Mouse (Mus musculus) neural tube, embryonic 12.5 days (tissue): Measurements from ENCODE around the gene Rps27rt. TPM values are rescaled to one million over a fixed set of nuclear protein-coding genes. Genes with fewer than 3 reads are reported as not detected.
A peak's percentile ranks its signal among the peaks of the same experiment; 100 is the strongest.
"Not testable (repeated sequence)": the region's sequence is repeated elsewhere in the genome, so short reads cannot be mapped to it uniquely, and the experiment has no call there.

Source experiments
- ATAC-seq: fragments of 200-750 bp; cut with Nextera tagmentation; 2 replicates; pipeline ENCODE4 v1.8.0; 2017; ENCODE audit warnings: low read depth, mild to moderate bottlenecking, moderate TSS enrichment, moderate library complexity; ENCODE audit not compliant: low FRiP score
- H3K27ac ChIP-seq: fragments of 300-500 bp; sonication (generic); 2 replicates; pipeline ENCODE4 v1.5.1; 2016
- H3K27me3 ChIP-seq: fragments of 300-500 bp; sonication (generic); replicated peaks from 2 replicates; pipeline ENCODE4 v1.6.1; 2016; ENCODE audit warnings: mild to moderate bottlenecking
- H3K36me3 ChIP-seq: fragments of 300-500 bp; sonication (generic); 2 replicates; pipeline ENCODE4 v1.6.1; 2016; ENCODE audit warnings: mild to moderate bottlenecking
- H3K4me1 ChIP-seq: fragments of 300-500 bp; sonication (generic); 2 replicates; pipeline ENCODE4 v1.6.1; 2016
- H3K4me2 ChIP-seq: fragments of 300-500 bp; sonication (generic); replicated peaks from 2 replicates; pipeline ENCODE4 v1.6.1; 2016; ENCODE audit warnings: mild to moderate bottlenecking
- H3K4me3 ChIP-seq: fragments of 300-500 bp; sonication (generic); 2 replicates; pipeline ENCODE4 v1.5.1; 2016
- H3K9ac ChIP-seq: fragments of 300-500 bp; sonication (generic); 2 replicates; pipeline ENCODE4 v1.6.1; 2016; ENCODE audit warnings: mild to moderate bottlenecking
- H3K9me3 ChIP-seq: fragments of 300-500 bp; sonication (generic); 2 replicates; pipeline ENCODE4 v1.6.1; 2016; ENCODE audit warnings: mild to moderate bottlenecking
- WGBS: fragments of 180-500 bp; shearing (Covaris S2); methylation state at CpG from one replicate; pipeline ENCODE4 v1.1.7; 2016; 5-methylcytosine and 5-hydroxymethylcytosine counted together
- polyA plus RNA-seq: library from polyadenylated mRNA; unstranded; fragments of >200 nt; fragmentation: Nextera tagmentation; extraction: Ambion mirVana; gene quantifications from 2 replicates; pipeline ENCODE4 v1.2.1, GENCODE M21; 2016

Gene Rps27rt
- 324 and 361 TPM in 2 replicates for polyA plus RNA-seq

DNA sequence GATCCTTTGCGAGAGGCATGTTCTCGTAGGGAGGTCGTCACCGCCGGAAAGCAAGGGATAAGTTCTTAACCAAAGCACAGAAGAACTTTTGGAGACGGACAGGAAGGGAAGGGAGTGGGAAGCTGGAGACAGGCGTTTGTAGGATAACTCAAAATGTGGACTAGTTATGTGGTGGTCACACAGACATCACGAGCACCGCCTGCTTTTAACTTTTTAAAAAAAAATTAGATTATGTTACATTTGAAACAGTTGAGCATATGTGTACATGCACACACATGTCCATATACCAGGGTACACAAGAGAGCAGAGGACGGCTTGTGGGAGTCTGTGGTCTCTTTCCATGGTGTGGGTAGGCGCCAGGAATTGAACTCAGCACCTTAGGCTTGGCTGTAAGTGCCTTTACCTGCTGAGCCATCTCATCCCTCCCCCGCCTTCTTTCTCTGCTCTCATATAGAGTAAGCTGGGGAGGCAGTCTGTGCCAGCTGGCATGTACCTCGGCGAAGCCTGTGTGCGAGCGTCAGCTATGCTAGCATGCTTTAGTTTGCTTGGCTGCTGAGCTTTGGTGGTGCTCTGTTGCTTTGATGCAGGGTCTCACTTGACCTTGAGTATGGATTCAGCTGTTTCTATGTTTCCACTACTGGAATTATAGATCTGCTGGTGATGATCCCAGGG lies at the start of gene Rps27rt:
Gene Rps27rt, minus strand, starts transcription at position 51 of the 672 bp plus-strand sequence.
- Histone ChIP-seq H3K4me3 (no peak within 1 kb of the TSS), H3K36me3 (no peaks in the 10 kb centered on the region), H3K4me2 (no peak within 1 kb of the TSS), H3K9me3 (no peaks in the 10 kb centered on the region), H3K4me1 (peaks cover 10% of the 10 kb centered on the region), H3K9ac (no peak within 1 kb of the TSS), H3K27ac (no peak within 1 kb of the TSS), H3K27me3 (peaks cover 15% of the 10 kb centered on the region)
- no peak for ATAC-seq
- 91% methylated on average over 16 of the region's 16 CpGs for WGBS

DNA sequence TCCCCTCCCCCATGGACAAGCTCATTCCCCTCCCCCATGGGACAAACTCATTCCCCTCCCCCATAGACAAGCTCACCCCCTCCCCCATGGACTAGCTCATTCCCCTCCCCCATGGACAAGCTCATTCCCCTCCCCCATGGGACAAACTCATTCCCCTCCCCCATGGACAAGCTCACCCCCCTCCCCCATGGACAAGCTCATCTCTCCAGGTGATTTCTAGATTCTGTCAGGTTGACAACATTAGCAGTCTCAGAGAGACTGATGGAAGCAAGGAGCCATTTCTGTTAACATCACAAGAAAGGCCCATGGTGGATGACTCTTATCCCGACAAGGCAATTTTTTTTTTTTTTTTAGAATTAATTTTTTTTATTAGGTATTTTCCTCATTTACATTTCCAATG lies 48.5 kb upstream of the Rps27rt start:
- H3K4me1 ChIP-seq = peaks cover 11% of the 10 kb centered on the region
- H3K36me3 ChIP-seq, H3K4me3 ChIP-seq, H3K9ac ChIP-seq, H3K27me3 ChIP-seq, ATAC-seq, H3K27ac ChIP-seq, H3K9me3 ChIP-seq, H3K4me2 ChIP-seq: not testable (repeated sequence)
- 100% methylated on average over 1 of the region's 1 CpGs for WGBS

DNA sequence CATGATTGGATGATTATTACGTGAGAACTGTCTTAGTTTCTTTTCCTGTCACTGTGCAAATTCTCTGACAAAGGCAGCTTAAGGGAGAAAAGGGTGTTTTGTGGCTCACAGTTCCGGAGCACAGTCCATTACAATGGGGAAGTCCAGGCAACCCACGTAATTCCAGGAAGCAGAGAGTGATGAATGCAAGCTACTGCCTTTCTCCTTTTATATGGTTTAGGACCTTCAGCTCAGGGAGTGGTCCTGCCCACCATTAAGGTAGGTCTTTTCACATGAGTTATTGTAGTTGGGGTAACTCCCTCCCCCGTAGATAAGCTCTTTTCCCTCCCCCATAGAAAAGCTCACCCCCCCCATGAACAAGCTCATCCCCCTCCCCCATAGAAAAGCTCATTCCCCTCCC lies 48.0 kb upstream of the Rps27rt start:
- Histone ChIP-seq H3K27me3 (no peaks in the 10 kb centered on the region; the same call in 1 of the 2 replicates), H3K36me3 (no peaks in the 10 kb centered on the region), H3K27ac (no peak overlapping the region), H3K9me3 (no peaks in the 10 kb centered on the region), H3K4me3 (no peak overlapping the region), H3K4me1 (peaks cover 11% of the 10 kb centered on the region), H3K4me2 (no peak overlapping the region), H3K9ac (no peak overlapping the region)
- ATAC-seq = no peak
- WGBS = 43% methylated on average over 4 of the region's 4 CpGs

DNA sequence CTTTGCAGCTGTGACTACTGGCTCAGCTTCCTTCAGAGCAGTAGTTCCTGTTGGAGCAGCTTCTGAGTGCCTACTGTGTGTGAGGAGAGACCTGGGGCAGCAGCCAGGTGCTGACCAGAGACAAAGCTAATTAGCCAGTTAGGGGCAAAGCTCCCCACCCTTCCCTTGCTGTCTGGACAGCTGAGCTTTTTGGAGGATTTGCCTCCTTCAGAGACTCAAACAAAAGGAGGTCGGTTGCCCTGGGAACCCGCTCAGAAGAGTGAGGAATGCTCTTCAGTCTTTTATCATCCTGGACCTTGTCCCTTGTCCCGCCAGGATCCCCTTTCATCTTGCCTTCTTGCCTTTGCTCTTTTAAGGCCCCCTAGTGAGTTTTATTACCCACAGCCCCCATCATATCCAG lies 46.8 kb upstream of the Rps27rt start:
- ATAC-seq = peak; percentile 93
- Histone ChIP-seq H3K9me3 (no peaks in the 10 kb centered on the region), H3K4me3 (no peak overlapping the region), H3K9ac (no peak overlapping the region), H3K4me2 (0 out of 2 replicates have a peak overlapping the region, but pooled peaks have one; percentile 12), H3K27me3 (no peaks in the 10 kb centered on the region), H3K4me1 (peaks cover 11% of the 10 kb centered on the region), H3K27ac (no peak overlapping the region), H3K36me3 (no peaks in the 10 kb centered on the region)
- WGBS = 0% methylated on average over 3 of the region's 3 CpGs

DNA sequence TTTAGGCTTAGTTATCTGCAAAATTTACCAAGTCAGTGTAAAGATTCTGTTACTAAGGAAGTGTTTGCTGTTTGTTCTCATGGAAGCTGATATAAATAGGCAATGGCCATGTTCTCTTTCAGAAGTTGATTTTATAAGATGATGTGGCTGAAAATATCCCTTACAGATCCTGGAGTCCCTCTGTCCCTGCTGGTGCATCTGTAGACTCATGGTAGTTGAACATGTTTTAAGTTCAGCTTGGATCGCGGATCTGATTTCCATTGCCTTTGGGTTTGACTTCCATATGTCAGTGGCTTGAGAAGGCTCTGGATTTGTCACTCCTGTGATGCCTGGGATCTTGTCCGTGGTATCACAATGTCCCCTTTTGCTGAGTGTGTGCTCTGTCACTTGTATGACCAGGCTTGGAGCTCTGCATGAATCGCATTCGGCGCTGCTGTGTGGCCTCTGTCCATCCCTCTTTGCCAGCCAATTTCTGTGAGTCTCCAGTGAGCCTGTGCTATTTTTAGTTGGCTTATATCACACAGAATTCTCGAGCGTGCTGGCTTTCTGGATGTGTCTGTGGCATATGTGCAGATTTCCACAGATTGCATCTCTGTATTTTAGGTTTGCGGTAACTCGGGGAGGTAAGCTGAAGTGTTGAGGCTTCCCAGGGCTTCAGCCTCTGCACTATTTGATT lies 41.3 kb upstream of the Rps27rt start:
- Histone ChIP-seq H3K27me3 (no peaks in the 10 kb centered on the region), H3K4me1 (0 out of 2 replicates have a peak, but pooled peaks cover under 1% of the 10 kb centered on the region), H3K27ac (no peak overlapping the region), H3K4me3 (no peak overlapping the region), H3K36me3 (no peaks in the 10 kb centered on the region), H3K9ac (no peak overlapping the region), H3K9me3 (no peaks in the 10 kb centered on the region), H3K4me2 (no peak overlapping the region)
- WGBS = 93% methylated on average over 10 of the region's 10 CpGs
- ATAC-seq = no peak

DNA sequence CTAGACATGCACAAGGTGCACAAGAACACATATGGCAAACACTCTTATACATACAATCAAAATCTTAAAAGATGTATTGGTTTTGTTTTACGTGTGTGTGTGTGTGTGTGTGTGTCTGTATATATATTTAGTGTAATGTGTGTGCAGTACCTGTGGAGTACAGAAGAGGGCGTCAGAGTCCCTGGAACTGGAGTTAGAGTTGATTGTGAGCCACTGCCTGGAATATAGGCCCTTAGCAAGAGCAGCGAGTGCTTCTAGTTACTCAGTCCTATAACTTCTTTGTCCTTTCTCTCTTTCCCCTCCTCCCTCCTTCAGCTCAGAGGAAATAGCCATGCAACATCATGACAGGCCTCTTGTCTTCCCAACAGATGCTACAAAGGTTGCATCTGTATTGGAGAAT lies 40.6 kb upstream of the Rps27rt start:
- no peak overlapping the region for H3K9ac ChIP-seq
- WGBS = 85% methylated on average over 3 of the region's 3 CpGs
- no peak overlapping the region for H3K4me3 ChIP-seq
- no peaks in the 10 kb centered on the region for H3K9me3 ChIP-seq
- H3K36me3 ChIP-seq = no peaks in the 10 kb centered on the region
- H3K4me1 ChIP-seq = no peaks in the 10 kb centered on the region; the same call in 1 of the 2 replicates
- no peak overlapping the region for H3K27ac ChIP-seq
- H3K4me2 ChIP-seq = no peak overlapping the region
- ATAC-seq = no peak
- no peaks in the 10 kb centered on the region for H3K27me3 ChIP-seq

DNA sequence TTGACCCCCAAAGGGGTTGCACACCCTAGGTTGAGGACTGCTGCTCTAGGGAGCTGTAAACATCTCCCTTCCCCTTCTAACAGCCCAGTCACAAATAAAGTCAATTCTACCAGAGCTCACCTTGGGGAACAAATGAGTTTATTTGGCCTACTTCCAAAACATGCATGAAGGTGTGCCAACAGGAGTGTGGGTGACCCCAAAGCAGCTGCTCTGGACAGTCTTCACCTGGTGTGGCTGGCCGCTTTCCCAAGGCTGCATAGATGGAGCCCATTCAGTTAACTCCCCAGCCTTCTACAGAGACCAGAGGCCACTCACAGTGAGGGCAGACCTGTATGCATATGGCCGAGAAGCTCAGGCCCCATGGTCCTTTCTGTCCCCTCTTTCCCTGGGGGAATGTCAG lies 38.9 kb upstream of the Rps27rt start:
- Histone ChIP-seq H3K27ac (no peak overlapping the region), H3K36me3 (no peaks in the 10 kb centered on the region)

DNA sequence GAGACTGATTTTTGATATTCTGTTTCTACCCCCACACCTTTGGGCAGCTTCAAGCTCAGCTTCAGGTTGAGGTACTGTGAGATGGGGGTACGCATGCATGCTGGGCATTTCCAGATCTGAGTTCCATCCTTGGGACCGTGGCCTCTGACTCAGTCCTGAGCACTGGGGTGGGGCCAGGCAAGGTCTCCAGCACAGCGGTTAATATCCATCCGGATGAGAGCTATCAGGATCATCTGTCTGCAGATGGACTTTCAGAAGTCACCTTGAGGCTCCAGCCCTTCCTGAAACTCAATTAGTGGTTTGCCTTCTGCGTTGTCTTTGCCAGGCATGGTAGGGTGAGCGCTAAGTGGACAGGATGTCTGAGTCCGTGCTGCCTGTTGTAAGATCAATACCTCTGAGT lies 37.6 kb upstream of the Rps27rt start:
- no peak overlapping the region for H3K4me2 ChIP-seq
- H3K27me3 ChIP-seq = no peaks in the 10 kb centered on the region
- 88% methylated on average over 7 of the region's 7 CpGs for WGBS
- H3K27ac ChIP-seq = no peak overlapping the region
- H3K9ac ChIP-seq = no peak overlapping the region
- H3K4me1 ChIP-seq = no peaks in the 10 kb centered on the region; the same call in 1 of the 2 replicates
- ATAC-seq = no peak
- H3K9me3 ChIP-seq = no peaks in the 10 kb centered on the region; the same call in 1 of the 2 replicates
- no peaks in the 10 kb centered on the region for H3K36me3 ChIP-seq
- no peak overlapping the region for H3K4me3 ChIP-seq

More for the DNA sequence above, 38.9 kb upstream of the Rps27rt start:
- 87% methylated on average over 2 of the region's 2 CpGs for WGBS
- no peak overlapping the region for H3K9ac ChIP-seq
- H3K27me3 ChIP-seq = no peaks in the 10 kb centered on the region
- H3K4me1 ChIP-seq = no peaks in the 10 kb centered on the region; the same call in 1 of the 2 replicates
- no peak overlapping the region for H3K4me3 ChIP-seq
- ATAC-seq = no peak
- no peaks in the 10 kb centered on the region for H3K9me3 ChIP-seq
- H3K4me2 ChIP-seq = no peak overlapping the region

DNA sequence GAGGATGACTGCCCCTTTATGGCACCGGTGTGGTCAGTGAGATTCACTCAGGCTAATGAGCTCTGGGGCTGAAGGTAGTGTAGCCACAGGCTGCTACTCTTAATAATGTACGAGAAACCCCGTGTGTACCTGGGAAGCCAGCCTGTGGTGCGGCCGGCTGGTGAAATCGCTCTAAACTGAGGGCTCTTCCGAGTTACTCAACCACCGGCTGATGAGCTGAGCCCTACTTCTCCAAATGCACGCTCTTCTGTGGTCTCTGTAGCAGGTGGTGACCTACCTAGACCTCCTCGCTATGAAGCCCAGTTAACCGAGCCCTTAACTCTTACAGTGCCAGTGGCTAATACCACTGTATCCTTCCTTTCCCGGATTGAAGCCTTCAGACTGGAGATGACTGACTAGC lies 29.8 kb upstream of the Rps27rt start:
- H3K27ac ChIP-seq = no peak overlapping the region

DNA sequence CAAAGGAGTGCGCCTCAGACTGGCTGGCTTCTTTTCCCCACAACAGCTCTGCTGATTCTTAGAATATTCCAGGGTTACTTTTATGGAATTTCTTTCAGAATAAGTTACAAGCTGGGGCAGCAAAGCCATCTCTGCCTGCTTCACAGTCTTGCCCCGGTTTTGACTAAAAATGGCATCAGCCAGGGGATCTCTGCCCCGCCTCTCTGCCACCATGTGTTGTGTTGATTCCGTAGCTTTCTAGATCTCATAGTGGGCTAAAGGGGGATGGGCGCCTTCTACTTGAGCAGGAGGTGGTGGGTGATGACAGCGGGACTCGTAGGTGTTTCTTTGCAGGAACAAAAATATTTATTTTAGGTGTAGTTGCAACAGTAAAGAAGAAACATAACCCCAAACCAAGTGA lies 25.7 kb upstream of the Rps27rt start:
- ATAC-seq = no peak
- Histone ChIP-seq H3K9ac (no peak overlapping the region), H3K27me3 (no peaks in the 10 kb centered on the region), H3K36me3 (no peaks in the 10 kb centered on the region), H3K27ac (no peak overlapping the region), H3K9me3 (peaks cover 10% of the 10 kb centered on the region), H3K4me2 (no peak overlapping the region), H3K4me1 (no peaks in the 10 kb centered on the region), H3K4me3 (no peak overlapping the region)
- 90% methylated on average over 7 of the region's 7 CpGs for WGBS

More for the DNA sequence above, 29.8 kb upstream of the Rps27rt start:
- Histone ChIP-seq H3K4me1 (no peaks in the 10 kb centered on the region), H3K9me3 (peaks cover 10% of the 10 kb centered on the region), H3K4me2 (no peak overlapping the region), H3K36me3 (no peaks in the 10 kb centered on the region), H3K4me3 (no peak overlapping the region), H3K9ac (no peak overlapping the region), H3K27me3 (no peaks in the 10 kb centered on the region)
- 62% methylated on average over 12 of the region's 12 CpGs for WGBS
- no peak for ATAC-seq

DNA sequence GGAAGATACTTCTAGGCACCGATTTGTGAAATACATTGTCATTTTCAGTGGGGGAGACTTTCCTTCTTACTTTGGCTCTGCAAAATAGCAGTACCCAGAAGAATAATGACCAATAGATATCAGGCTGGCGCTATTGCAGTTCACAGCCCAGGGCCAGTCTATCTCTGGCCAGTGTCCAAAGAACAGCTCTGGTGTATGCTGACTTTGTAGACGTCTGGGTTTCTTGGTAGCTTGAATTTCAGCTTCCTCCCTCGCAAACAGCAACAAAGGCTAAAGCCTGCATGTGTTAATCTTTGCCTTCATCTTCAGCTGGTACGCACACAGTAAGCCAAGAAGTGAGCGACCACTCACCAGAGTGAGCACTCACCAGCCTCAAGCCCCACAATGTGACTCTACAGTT lies 25.2 kb upstream of the Rps27rt start:
- H3K9me3 ChIP-seq = peaks cover 10% of the 10 kb centered on the region
- H3K27me3 ChIP-seq = no peaks in the 10 kb centered on the region
- no peak overlapping the region for H3K4me2 ChIP-seq
- no peak overlapping the region for H3K27ac ChIP-seq
- H3K4me3 ChIP-seq = no peak overlapping the region
- no peak overlapping the region for H3K9ac ChIP-seq
- 92% methylated on average over 6 of the region's 6 CpGs for WGBS
- ATAC-seq = no peak
- H3K36me3 ChIP-seq = no peaks in the 10 kb centered on the region
- H3K4me1 ChIP-seq = no peaks in the 10 kb centered on the region

DNA sequence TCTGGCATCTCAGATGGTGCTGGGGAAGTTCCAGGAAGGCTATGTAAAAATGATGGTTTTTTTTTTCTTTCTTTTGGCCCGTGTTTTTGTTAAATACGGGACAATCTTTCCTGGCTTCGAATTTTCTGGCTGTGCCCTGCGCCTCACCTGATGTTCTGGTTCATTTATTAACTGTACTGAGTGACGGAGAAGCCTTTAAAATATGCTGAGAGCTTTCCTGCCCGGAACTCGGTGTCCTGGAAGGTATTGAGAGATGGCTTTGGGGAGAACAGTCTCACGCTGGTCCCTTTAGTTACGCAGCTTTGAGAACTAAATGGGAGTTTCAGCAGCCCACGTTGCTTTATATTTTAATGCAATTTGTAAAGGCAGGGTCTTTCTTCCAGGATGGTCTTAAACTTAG lies 22.9 kb upstream of the Rps27rt start:
- ATAC-seq = no peak
- Histone ChIP-seq H3K36me3 (no peaks in the 10 kb centered on the region), H3K4me3 (no peak overlapping the region), H3K4me2 (no peak overlapping the region), H3K27ac (no peak overlapping the region), H3K9ac (no peak overlapping the region), H3K4me1 (no peaks in the 10 kb centered on the region), H3K27me3 (no peaks in the 10 kb centered on the region), H3K9me3 (peaks cover 10% of the 10 kb centered on the region)
- WGBS = 61% methylated on average over 10 of the region's 10 CpGs

DNA sequence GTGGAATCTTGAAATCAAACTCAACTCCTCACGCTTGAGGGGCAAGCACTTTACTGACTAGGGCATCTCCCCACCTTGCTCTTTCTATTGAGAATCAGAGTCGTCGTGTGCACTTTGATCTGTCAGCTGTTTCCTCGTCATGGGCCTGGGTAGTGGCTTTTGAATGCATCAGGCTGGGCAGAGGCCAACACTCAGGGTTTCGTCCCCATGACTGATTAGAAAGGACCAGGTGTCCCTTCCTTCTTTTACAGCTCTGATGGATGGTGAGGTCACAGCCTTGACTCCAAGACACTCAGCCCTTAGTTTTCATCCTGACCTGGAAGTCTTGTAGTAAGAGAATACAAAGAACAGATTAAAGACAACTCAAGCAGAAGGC lies 17.2 kb upstream of the Rps27rt start:
- H3K9ac ChIP-seq = no peak overlapping the region
- no peak overlapping the region for H3K27ac ChIP-seq
- ATAC-seq = no peak
- no peak overlapping the region for H3K4me3 ChIP-seq
- H3K36me3 ChIP-seq = no peaks in the 10 kb centered on the region
- no peaks in the 10 kb centered on the region for H3K4me1 ChIP-seq
- H3K27me3 ChIP-seq = no peaks in the 10 kb centered on the region
- H3K4me2 ChIP-seq = no peak overlapping the region
- WGBS = 69% methylated on average over 5 of the region's 5 CpGs
- H3K9me3 ChIP-seq = no peaks in the 10 kb centered on the region
